Mouse (Mus musculus) granulocyte monocyte progenitor cell, adult 5-6 weeks (primary cell): Measurements from ENCODE around the gene Zfp710. TPM values are rescaled to one million over a fixed set of nuclear protein-coding genes. Genes with fewer than 3 reads are reported as not detected.
"Not testable (repeated sequence)": the region's sequence is repeated elsewhere in the genome, so short reads cannot be mapped to it uniquely, and the experiment has no call there.

Experiments used
- ATAC-seq: replicated peaks from 2 replicates; pipeline ENCODE4 v1.8.0; 2016; ENCODE audit warnings: mild to moderate bottlenecking, moderate TSS enrichment, inconsistent platforms; ENCODE audit not compliant: poor library complexity, severe bottlenecking
- total RNA-seq, 2 experiments: library from RNA; stranded (forward) in 1 of 2; stranded (reverse) in 1 of 2; fragments of 200-712, 200-1000 nt in 1 of 2; fragments of >200 nt in 1 of 2; fragmentation: Nextera tagmentation in 1 of 2; gene quantifications; 2 replicates each; pipeline ENCODE4 v1.2.3; 2014 to 2017

The Zfp710 gene
- total RNA-seq, 2 experiments from 2014 or later = 24.3 to 27.6 TPM

DNA sequence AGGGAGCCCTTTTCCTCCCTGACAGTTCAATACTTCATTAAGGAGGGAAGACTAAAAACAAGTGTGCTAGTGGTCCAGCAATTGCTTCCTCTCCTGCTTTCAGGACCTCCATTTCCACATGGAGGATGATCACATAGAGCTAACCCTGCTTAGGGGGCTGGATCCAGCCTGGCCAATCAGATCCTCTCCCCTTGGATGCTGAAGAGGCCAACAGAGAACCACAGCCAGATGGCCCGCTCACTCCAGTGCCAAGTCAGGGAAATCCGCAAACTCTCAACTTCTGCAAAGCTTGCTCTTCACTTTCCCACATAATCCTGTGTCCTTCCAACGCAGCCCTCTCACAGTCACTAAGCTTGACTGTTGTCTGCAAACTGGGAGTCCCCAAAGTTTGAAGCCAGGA lies 78.7 kb downstream of the Zfp710 start:
- no peak for ATAC-seq

DNA sequence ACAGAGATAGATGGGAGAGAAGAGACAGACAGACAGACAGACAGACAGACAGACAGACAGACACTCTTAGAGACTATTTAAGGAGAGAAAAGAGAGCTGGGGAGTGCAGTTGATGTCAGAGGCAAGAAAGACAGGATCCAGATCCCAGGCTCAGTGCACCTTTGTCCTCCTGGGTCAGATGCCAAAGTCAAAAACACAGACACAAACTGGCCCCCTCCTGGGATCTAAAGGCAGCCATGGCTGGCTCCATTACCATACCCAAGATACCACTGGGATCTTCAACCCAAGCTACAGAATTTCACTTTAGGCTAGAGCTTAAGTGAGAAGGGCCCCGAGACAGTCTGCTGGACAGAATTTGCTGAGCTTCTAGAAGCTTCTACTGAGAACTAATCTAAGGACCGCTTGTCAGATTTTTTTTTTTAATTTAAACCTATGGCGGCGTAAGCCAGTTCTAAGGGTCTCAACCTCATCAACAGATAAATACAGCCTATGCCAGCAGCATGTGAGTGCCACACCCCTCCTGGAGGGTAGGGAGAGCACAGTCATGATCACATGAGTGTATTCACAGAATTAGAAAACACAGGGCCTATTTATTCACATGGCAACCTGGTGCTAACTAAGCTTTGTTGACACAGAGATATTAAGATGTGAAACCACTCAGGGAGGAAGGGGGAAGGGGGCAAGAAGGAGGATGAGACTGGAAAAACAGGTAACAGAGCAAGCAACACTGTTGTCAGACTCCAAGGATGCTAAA lies 81.2 kb downstream of the Zfp710 start:
- no peak for ATAC-seq

DNA sequence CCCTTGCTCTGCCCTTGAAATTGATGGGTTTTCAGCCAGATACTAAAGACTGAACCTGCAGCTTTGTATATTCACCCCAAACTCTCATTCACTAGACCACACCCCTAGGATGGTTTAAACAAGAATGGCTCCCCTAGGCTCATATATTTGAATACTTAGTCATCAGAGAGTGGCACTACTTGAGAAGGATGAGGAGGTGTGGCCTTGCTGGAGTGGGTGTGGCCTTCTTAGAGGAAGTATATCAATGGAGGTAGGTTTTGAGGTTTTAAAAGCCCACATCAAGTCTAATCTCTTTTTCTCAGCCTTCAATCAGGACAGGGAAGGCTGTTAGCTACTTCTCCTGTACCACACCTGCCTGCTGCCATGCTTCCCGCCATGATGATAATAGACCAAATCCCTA lies 81.8 kb downstream of the Zfp710 start:
- ATAC-seq = no peak

DNA sequence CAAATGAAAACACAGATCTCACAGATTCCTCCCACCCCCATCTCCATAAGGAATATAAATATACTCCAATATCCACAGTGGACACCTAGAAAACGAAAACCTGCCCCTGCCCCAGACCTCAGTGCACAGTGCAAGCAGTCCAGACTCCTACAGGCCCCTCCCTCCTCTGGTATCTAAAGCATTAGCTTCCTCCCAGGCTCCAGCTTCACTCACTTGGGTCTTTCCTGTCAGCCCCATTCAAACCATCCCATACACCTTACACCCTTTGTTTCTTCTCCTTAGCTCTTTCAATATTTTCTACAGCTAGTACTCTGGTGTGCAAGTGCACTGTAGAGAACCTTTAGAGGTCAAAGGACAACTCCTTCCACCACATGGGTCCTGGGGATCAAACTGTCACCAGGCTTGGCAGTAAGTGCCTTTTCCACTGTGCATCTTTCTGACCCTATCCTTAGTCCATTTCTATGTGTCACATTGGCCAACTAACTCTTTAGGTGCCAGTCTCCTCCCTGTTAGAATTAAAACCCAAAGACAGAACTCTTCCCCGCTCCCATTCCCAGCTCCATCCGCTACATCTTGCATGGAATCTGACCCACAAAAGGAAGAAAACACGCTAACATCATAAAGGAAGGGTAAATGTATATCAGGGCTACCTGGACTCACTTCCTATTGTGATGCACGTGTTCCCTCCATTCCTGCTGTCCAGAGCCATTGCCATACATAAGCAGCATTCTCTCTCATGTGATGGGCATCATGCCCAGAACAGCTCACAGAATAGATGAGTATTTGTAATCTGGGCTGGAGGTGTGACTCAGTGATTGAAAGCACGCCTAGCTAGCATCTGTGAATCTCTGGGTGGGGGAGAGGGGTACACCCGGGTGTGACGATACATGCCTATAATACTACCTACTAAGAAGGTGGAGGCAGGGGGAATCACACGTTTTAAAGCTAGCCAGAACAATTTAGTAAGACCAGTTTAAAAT lies 86.7 kb downstream of the Zfp710 start:
- no peak for ATAC-seq

DNA sequence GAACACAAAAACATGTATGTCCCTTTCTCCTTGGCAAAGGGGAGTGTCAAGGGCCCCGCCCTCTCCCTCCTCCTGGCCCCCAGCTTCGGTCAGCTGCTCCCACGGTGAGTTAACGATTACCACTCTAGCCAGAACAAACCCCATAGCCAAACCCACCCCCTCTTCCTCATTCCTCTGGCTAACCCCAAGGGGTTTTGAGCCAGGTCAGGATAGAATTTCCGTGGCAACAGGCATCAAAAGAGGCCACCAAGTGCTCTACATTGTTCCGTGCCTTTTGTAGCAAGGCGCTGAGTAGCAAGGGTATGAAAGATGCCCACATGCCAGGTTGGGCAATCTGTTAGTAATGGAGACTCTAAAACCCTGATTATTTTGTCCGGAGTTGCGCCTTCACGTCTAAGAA lies 89.4 kb downstream of the Zfp710 start:
- ATAC-seq = peak; percentile 12

DNA sequence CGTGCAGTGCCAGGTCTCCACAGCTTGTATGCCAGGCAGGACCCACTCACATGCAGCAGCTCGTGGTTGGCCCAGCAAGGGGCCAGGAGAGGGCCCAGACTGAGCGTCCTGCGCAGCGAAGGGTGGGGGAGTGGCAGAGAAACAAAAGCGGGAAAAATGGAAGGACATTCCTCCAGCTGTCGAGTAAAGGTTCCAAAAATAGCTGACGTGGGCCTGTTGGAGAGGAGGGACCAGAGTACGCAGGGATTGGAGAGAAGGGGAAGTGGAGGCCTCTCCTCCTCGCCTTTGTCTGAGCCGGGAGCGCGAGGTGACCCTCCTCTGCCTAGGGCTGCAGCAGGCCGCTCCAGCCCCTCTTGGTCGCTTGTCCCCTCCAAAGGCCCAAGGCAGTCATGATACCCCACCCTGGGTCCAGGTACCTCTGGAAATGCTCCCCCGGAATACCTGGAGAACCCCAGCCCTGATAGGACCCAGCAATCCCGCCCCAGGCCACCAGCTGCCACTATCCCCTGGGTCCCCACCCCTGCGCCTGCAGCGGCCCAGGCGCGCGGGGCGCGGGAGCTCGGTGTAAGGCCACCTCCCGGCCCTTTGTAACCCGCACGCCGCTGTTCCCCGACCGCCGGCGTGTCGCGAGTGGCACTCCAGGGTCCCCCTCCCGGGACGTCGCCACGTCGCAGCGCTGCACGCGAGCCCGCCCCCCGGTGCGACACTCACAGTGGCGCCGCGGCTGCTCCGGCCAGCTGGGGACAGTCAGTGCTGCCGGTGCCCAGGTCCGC lies 90.0 kb downstream of the Zfp710 start:
- ATAC-seq = peak; percentile 70

DNA sequence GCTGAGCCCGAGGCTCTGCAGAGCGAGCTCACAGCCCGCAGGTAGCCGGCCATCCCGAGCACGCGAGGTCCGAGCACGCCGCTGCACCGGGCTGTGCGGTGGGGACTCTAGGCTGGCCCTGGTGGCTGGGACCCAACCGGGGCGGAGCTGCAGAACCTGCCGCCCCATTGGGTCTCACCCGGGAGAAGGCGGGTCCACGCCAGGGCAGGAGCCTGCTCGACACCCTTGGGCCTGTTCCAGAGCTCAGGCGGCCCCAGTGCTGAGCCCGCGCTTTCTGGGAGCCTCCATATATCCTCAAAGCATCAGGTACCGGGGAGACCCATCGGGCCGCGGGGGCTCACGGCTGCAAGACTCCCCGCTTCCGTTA lies 90.6 kb downstream of the Zfp710 start, which contains the start of gene Idh2:
TSS of gene Idh2 (minus strand) at position 169 of the 367 bp plus-strand sequence.
- peak; percentile 92 for ATAC-seq

DNA sequence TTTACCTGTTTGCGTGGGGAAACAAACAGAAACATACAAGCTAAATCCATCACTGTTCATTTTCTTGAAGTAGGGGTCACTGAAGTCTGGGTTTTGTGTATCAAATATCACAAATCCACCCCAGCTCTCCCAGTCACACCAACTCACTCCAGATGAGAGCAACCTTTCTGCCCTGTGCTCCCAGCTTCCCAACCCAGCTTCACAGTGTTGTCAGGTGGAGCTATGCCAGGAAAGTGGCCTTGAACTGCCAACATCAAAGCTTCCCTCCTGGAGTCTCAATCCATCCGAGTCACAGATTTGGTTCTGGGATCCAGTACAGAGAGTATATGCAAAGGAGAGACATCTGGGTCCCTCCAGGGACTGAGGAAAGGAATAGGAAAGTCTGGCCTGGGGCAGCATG lies 91.5 kb downstream of the Zfp710 start:
- no peak for ATAC-seq

DNA sequence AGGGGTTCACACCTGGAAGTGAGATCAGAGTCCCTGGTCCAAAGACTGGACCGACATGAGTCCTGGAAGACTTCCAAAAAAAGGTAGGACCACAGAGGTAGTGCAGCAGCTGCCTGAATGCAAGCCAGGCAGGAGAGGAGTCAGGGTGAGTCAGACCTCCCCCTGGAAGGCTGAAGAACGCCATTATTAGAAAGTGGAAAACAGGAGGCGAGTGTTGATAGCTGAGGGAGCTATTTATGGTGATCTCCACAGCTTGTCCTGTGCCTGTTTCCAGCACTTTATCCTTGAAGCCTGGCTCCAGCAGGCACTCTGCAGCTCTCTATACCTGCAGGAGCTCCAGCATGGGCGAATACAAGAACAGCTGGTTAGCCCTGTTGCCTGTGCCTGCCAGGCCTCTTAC lies 94.6 kb downstream of the Zfp710 start:
- no peak for ATAC-seq

DNA sequence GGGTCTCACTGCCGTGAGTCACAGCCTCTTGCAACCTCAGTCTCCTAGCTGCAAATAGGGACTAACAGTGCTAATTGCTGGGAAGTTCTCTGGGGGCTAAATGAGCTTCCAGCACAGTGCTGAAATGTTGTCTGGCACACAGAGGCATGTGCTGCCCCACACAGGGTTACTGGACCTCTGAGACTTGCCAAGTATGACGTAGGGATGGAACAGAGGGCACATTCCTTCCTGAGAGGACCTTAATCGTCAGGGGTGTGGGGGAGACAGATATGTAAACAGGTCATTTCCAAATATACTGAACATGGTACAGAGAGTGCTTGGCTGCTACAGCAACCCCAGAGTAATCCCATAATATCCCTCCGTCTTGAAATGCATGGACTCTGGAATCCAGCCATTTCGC lies 96.5 kb downstream of the Zfp710 start:
- no peak for ATAC-seq

DNA sequence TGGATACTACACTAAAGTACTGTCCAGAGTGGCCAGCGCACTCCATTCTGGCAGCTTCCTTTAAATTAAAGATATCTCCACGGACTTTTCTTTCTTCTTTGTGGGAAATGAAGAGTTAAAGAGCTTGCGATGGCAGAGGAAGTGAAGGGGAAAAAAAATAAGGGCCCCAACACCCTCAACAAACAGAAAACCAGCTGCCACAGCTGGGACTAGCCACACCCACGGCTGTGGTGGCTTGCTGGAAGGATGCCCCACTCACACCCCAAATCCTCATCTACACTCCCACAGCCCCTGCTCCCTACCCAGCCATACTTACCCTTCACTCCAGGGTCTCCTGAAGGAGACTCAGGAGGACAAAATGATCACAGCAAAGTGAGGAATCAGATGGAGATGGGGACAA lies 98.5 kb downstream of the Zfp710 start:
- peak; percentile 42 for ATAC-seq

DNA sequence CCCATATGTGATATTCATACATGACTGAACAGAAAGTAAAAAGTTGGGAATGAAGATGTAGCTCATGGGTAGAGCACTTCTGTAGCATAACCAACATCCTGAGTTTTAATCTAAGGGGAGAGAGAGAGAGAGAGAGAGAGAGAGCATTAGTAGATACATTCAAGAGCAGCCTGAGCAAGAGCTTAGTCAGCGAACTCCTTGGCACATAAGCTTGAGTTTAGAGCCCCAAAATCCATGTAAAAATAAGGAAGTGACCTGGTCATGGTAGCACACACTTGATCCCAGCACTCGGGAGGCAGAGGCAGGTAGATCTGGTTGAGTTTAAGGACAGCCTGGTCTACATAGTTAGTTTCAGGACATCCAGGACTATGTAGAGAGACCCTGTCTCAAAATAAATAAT lies 99.1 kb downstream of the Zfp710 start:
- peak; percentile 70 for ATAC-seq

DNA sequence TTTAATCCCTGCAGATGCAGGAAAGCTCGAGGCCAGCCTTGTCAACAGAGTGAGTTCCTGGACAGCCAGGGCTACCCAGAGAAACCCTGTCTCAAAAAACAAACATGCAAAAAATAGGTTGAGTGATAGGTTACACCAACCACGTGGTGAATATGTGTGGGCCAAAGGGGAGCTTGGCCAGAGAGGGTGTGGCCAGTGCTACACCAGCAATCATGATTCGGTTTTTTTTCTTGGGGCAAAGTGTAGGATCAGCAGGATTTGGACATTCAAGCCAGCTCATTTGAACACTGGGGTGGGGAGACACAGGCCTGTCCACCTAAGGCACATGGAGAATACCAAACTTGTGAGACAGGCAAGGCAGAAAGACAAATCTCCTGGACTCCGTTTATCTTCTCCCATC lies 104.7 kb downstream of the Zfp710 start:
- no peak for ATAC-seq

DNA sequence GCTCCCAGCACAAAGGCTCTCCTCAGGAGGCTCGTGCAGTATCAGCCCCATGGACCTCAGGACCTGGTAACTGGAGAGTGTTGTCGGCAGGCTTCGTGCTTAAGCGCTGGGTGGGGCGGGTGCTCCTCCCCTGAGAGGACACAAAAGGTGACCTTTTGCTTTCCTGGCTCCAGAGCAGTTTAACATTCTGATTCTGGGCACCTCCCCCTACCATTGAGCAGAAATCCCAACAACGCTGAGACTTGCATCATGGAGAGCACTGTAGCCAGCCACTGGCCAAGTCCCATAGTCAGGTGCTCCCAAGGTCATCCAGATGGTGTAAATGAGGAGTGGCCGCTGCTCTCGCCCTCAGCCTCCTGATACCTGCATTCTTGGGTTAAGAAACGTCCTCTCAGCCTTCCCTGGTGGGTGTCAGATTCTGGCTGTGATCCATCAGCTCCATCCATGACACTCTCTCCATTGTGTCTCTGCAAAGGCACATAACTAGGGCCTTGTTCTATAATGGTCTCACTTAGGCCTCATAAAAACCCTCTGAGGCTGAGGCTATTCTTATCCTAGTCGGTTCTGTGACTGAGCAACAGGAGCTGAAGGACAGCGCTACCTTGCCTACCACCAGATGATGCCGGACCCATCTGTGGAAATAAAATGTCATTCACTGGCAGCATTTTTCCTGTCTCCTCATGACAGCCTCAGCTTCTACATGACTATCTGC lies 105.9 kb downstream of the Zfp710 start:
- no peak for ATAC-seq

DNA sequence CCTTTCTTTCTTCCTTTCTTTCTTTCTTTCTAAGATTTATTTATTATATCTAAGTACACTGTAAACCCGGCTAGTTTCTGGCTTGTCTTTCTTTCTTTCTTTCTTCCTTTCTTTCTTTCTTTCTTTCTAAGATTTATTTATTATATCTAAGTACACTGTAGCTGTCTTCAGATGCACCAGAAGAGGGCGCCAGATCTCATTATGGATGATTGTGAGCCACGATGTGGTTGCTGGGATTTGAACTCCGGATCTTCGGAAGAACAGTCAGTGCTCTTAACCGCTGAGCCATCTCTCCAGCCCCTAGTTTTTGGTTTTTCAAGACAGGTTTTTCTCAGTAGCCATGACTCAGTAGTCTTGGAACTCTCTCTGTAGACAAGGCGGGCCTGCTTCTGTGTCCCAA lies 106.7 kb downstream of the Zfp710 start:
- ATAC-seq = not testable (repeated sequence)

DNA sequence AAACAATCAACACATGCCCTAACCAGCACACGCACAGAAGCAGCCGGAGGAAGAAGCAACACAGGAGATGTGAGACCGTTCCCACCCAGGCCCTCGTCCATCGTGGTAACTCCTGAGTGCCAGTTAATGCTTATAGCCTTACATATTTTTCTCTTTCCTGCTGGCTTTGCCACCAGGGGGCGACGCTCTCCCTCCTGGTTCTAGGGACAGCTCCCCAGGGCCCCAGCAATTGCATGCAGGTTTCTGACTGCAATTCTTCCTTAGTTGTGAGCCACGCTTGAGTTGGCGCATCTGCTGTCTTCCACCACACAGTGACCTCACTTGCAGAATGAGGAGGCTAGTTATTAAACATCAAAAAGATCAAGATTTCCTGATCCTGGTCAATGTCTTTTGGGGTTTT lies 107.9 kb downstream of the Zfp710 start:
- peak; percentile 82 for ATAC-seq

DNA sequence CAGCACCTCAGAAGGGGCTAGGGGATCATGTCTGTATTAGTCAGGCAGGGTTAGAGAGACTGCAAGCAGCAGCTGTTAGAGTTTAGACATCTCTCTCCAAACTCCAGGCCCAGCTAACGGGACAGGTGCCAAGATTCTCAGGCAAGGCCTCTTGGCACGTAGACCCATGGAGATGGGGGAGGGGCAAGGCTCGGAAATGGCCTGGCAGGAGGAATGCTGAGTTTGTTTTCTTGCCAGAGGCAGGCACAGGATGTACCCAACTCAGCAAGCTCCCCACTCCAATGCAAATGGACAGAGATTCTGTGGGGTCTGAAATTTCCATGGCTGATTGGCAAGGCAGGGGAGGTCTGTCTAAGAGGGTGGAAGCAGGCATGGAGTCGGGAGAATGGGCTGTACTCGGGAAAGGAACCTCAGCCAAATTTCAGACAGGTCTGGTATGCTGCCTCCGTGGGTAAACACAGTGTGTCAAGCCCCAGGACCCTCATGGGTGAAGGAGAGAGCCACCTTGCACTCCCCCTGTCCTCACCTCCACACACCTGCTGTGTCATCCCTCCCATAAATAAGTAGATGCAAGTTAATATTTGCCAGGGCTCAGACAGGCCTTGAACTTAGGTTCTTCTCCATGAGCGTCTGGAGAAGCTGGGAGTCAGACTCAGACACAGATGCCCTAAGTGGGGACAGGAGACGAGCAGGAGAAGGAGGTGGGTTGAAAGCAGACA lies 110.0 kb downstream of the Zfp710 start:
- ATAC-seq = no peak

DNA sequence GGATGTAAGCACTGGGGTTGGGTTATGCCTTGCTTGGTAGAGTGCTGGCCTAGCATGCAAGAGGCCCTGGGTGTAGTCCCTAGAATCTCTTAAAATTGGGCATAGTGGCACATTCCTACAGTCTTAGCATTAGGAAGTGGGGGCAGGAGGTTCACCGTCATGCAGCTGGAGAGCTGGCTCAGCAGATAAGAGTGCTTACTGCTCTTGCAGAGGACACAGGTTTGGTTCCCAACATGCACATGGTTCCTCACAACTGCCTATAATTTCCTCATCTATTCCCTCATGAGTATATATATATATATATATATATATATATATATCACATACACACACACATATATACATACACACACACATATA lies 110.5 kb downstream of the Zfp710 start:
- no peak for ATAC-seq

DNA sequence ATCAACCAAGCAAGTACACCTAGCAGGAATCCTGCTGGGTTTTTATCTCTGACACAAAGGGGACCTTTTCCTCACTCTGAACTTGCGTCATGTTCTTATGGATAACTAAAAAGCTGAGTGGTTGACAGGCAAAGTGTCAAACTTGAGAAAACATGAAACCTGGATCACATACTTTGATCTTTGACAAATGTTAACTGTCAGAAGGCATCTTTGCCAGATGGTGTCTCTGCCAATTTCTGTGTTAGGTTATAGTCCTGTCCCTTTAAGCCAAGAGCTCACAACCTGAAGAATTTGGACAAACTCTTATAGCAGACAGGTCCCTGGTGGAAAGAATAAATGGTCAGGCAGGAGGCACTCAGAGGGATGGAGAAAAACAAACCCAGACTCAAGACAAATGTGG lies 113.8 kb downstream of the Zfp710 start:
- no peak for ATAC-seq

DNA sequence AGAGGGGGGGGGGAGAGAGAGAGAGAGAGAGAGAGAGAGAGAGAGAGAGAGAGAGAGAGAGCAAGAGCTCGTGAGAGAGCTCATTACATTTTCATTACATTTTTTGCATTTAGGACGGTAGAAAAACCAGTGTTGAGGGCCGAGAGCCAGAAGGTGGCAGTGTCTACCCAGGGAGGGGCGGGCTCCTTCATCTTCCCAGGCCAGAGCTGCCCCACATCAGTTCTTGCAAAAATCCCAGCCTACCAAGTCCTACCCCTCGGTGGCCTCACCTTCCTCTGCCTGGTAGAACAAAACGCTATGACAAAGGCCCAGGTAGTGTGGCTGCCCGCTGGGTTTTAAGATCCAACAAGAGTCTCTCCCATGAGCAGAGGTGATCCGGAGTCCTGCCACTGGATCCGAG lies 116.2 kb downstream of the Zfp710 start:
- peak; percentile 59 for ATAC-seq
